Mouse (Mus musculus) stomach, embryonic 15.5 days (tissue): ENCODE results near the gene Srl. TPM values are rescaled to one million over a fixed set of nuclear protein-coding genes. Genes with fewer than 3 reads are reported as not detected.

Experiments
- ATAC-seq: fragments of 200-750 bp; cut with Nextera tagmentation; 2 replicates; pipeline ENCODE4 v1.8.0; 2017; ENCODE audit warnings: low read depth, moderate number of reproducible peaks, moderate TSS enrichment; ENCODE audit not compliant: insufficient read depth, low FRiP score
- H3K27ac ChIP-seq: fragments of 300-500 bp; sonication (generic); 2 replicates; pipeline ENCODE4 v1.5.1; 2015; ENCODE audit warnings: mild to moderate bottlenecking, inconsistent platforms
- H3K27me3 ChIP-seq: fragments of 300-500 bp; sonication (generic); replicated peaks from 2 replicates; pipeline ENCODE4 v1.6.1; 2015; ENCODE audit warnings: inconsistent platforms
- H3K36me3 ChIP-seq: fragments of 300-500 bp; sonication (generic); 2 replicates; pipeline ENCODE4 v1.6.1; 2015; ENCODE audit warnings: inconsistent platforms
- H3K4me1 ChIP-seq: fragments of 300-500 bp; sonication (generic); 2 replicates; pipeline ENCODE4 v1.6.1; 2015; ENCODE audit warnings: inconsistent platforms
- H3K4me2 ChIP-seq: fragments of 300-500 bp; sonication (generic); 2 replicates; pipeline ENCODE4 v1.6.1; 2015; ENCODE audit warnings: mild to moderate bottlenecking, inconsistent platforms
- H3K4me3 ChIP-seq: fragments of 300-500 bp; sonication (generic); replicated peaks from 2 replicates; pipeline ENCODE4 v1.5.1; 2015; ENCODE audit warnings: inconsistent platforms
- H3K9ac ChIP-seq: fragments of 300-500 bp; sonication (generic); 2 replicates; pipeline ENCODE4 v1.6.1; 2015; ENCODE audit warnings: inconsistent platforms
- H3K9me3 ChIP-seq: fragments of 300-500 bp; sonication (generic); 2 replicates; pipeline ENCODE4 v1.6.1; 2016; ENCODE audit warnings: inconsistent platforms
- WGBS: fragments of 180-500 bp; shearing (Covaris S2); methylation state at CpG from one replicate; pipeline ENCODE4 v1.1.7; 2015; 5-methylcytosine and 5-hydroxymethylcytosine counted together
- polyA plus RNA-seq: library from polyadenylated mRNA; unstranded; fragments of >200 nt; fragmentation: Nextera tagmentation; extraction: Ambion mirVana; gene quantifications from 2 replicates; pipeline ENCODE4 v1.2.1, GENCODE M21; 2015

The Srl gene
- polyA plus RNA-seq, 1 experiment from 2014 or later = 9.3 TPM

DNA sequence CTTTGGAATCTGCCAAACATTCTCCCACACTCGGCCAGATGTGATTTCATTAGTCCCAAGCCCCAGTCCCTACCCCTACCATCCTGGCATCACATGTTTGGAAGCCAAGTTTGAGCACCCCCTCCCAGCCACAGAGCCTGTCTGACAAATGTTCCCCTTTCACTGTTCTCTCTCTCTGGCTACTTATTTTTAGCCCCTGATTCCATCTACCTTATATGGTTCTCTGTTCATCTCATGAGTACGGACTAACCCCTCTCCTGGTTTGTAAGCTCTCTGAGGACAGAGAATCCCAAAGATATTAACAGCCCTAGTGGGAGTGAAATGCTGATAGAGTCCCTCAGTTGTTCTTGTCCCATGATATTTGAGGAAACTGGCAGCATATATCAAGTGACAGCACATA lies 30.2 kb downstream of the Srl start:
- H3K4me3 ChIP-seq = no peak overlapping the region
- WGBS = 71% methylated on average over 2 of the region's 2 CpGs
- 0 out of 2 replicates have a peak, but pooled peaks cover 13% of the 10 kb centered on the region for H3K4me1 ChIP-seq
- no peaks in the 10 kb centered on the region for H3K9me3 ChIP-seq
- no peak overlapping the region for H3K9ac ChIP-seq
- no peaks in the 10 kb centered on the region for H3K27me3 ChIP-seq
- H3K36me3 ChIP-seq = no peaks in the 10 kb centered on the region
- no peak overlapping the region for H3K27ac ChIP-seq
- ATAC-seq = no peak
- no peak overlapping the region for H3K4me2 ChIP-seq

DNA sequence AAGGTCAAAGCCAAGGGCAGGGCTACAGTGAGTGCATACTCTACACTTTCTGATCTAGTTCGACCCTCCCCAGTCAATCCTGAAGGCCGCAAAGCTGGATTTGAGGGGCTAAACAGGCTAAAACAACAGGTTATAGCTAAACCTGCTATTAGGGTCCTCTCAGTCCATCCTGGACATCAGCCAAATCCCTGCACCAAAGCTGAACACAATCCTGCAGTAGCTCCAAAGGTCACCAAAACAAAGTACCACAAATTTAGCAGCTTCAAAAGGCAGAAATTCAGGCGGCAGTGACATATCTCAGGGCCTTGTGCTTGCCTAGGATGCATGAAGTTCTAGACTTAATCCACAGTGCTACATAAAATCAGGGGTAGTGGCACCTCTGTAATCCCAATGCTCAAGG lies 35.4 kb downstream of the Srl start:
- Histone ChIP-seq H3K27me3 (no peaks in the 10 kb centered on the region), H3K4me3 (no peak overlapping the region), H3K27ac (no peak overlapping the region), H3K9ac (no peak overlapping the region), H3K4me2 (no peak overlapping the region), H3K36me3 (no peaks in the 10 kb centered on the region), H3K4me1 (no peaks in the 10 kb centered on the region), H3K9me3 (no peaks in the 10 kb centered on the region)
- 79% methylated on average over 3 of the region's 3 CpGs for WGBS
- ATAC-seq = no peak

DNA sequence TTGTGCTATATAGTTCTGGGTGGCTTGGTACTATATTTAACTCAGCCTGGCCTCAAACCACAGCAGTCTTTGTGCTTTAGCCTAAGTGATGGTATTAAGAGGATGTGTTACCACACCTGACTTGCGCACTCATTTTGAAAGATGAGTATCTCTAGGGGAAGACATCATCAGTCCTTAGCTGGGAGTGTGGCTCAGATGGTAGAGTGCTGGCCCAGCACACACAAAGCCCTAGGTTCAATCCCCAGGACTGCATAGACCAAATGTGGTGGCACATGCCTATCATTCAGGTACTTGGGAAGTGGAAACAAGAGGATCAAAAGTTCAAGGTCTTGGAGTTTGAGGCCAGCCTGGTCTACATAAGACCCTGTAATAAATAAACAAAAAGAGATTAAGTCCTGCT lies 38.1 kb downstream of the Srl start:
- no peak for ATAC-seq
- H3K4me3 ChIP-seq = no peak overlapping the region
- no peaks in the 10 kb centered on the region for H3K4me1 ChIP-seq
- no peak overlapping the region for H3K4me2 ChIP-seq
- no peaks in the 10 kb centered on the region for H3K36me3 ChIP-seq
- H3K9me3 ChIP-seq = no peaks in the 10 kb centered on the region
- no peaks in the 10 kb centered on the region for H3K27me3 ChIP-seq
- H3K27ac ChIP-seq = no peak overlapping the region
- no peak overlapping the region for H3K9ac ChIP-seq
- 97% methylated on average over 1 of the region's 1 CpGs for WGBS

DNA sequence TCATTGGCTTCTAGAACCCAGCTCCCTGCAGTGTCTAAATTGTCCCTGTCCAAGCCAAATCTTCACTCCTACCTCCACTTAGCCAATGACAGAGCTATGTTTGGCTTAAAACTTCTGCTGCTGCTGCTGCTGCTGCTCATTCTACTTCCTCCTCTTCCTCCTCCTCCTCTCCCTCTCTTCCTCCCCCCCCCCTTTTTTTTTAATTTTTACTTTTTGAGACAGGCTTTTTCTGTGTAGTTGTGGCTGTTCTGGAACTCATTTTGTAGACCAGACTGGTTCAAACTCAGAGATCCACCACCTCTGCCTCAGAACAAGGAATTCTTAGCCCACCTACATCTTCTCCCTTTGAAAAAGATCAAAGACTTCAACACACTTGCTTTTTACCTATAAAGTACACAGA lies 39.0 kb downstream of the Srl start:
- Histone ChIP-seq H3K9me3 (no peaks in the 10 kb centered on the region), H3K4me2 (no peak overlapping the region), H3K4me1 (no peaks in the 10 kb centered on the region), H3K27me3 (no peaks in the 10 kb centered on the region), H3K27ac (no peak overlapping the region), H3K9ac (no peak overlapping the region), H3K36me3 (no peaks in the 10 kb centered on the region), H3K4me3 (no peak overlapping the region)
- no peak for ATAC-seq

DNA sequence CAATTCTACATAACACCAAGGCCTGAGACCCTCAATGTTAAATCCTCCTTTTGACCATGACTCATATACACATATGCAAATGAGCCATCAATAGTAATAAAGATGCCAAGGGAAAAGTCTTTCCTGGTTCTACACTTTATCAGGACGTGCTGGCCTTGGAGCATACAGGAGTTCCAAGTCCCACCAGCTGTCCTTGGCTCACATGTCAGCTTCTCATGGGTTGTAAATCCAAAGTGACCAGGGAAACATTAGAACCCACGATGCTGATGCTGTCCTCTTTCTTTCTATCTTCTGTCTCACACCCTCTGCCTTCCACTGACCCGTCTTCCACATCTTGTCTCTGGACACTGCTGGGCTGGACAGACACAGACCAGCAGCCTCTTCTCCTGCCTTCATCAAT lies 39.9 kb downstream of the Srl start:
- Histone ChIP-seq H3K36me3 (no peaks in the 10 kb centered on the region), H3K9me3 (no peaks in the 10 kb centered on the region), H3K9ac (no peak overlapping the region), H3K27me3 (no peaks in the 10 kb centered on the region), H3K4me3 (no peak overlapping the region), H3K27ac (no peak overlapping the region), H3K4me1 (no peaks in the 10 kb centered on the region), H3K4me2 (no peak overlapping the region)
- ATAC-seq = no peak
- 80% methylated on average over 3 of the region's 3 CpGs for WGBS

DNA sequence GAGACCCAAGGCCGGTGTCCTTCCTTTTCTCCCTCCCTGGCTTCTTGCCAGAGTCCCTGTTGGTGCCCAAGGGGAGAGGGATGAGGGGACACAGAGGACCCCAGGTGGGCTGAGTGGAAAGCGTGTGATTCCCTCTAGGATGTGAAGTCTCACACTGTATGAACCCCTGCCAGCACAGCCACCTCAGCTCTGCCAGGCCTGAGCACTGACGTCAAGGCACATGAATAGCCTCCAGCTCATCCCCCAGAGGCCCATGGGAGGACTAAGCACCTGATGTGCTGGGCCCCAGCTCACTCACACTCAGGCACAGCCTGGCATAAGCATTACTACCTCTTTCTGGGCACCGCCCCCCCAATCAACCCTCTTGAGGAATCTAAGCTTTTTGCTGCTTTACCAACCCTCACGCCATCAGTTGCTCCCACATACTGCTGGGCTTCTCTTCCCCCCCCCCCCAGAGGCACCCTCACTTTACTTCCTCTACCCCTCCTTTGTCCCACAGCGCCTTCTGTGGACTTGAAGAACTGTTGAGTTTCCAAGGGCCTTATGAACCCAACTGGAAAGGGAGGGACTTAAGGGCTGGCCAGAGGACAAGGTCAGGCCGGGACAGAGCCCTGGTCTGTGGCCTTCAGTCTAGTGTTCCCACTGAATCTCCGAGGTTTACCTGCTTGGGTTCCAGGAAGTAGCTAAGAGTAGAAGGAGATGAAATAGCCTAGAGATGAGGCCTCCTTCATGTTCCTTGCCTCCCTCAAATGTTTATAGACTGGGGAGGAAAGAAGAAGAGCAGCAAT lies 40.8 kb downstream of the Srl start:
- Histone ChIP-seq H3K27me3 (no peaks in the 10 kb centered on the region), H3K4me2 (no peak overlapping the region), H3K36me3 (no peaks in the 10 kb centered on the region), H3K4me1 (no peaks in the 10 kb centered on the region), H3K9me3 (no peaks in the 10 kb centered on the region), H3K4me3 (no peak overlapping the region), H3K27ac (no peak overlapping the region), H3K9ac (no peak overlapping the region)
- 84% methylated on average over 8 of the region's 8 CpGs for WGBS
- ATAC-seq = 0 out of 2 replicates have a peak, but pooled peaks have one; percentile 32

DNA sequence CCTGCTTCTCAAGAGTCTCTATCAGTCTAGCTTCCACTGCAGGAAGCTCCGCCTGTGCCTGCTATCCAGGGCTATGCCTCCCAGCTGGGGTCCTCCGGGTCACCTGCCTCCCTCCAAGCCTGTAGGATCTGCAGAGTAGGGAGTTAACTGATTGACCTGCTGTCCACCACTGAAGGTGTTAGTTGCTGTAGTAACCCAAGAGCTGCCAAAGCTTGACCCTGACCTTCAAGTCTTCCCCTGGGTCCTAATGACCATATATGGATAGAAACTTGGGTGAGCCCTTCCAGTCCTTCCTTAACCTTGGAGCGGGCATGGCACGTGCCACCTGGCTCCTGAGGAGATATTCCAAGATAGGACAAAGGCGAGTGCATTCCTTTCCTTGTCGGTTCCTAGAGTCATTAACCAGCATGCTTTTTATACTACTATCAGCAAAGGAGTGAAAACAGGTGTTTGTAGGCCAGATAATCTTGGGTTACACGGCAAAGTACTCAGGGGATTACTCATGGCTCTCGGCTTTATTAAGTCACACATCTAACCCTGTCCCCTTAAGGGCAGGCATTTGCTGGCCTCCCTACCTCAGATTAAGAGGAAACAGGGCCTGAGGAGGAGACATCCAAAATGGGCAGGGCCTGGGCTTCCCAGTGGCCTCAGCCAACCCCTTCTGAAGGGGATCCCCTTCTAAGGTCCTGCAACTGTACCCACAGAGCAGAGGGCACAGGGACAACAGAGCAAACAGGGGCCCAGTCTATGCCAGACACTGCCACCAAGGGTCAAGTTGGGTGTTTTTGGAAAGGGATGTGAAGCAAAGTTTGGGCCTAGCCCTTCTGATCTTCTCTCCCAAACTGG lies 43.6 kb downstream of the Srl start:
- ATAC-seq = peak; percentile 32
- H3K9ac ChIP-seq = no peak overlapping the region
- no peaks in the 10 kb centered on the region for H3K36me3 ChIP-seq
- H3K4me1 ChIP-seq = no peaks in the 10 kb centered on the region
- no peaks in the 10 kb centered on the region for H3K27me3 ChIP-seq
- no peak overlapping the region for H3K4me2 ChIP-seq
- H3K27ac ChIP-seq = no peak overlapping the region
- no peak overlapping the region for H3K4me3 ChIP-seq
- no peaks in the 10 kb centered on the region for H3K9me3 ChIP-seq
- WGBS = 60% methylated on average over 8 of the region's 8 CpGs

DNA sequence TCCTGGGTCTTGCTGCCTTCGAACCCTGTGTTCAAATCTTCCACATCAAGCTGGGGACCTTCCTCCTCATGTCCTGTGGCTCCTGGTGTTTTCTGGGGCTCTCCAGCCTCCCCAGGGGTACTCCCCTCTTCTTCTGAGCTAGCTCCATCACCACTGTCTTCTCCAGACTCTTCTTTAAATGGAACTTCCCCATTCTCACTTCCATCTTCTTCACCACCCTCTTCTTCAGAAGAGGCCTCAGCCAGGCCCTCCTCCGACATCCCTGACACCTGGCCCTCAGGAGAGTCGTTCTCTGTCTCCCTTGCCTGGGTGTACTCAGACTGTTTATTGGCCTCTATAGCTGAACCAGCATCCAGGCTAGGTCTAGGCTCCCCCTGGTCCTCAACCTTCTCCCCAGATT lies 45.1 kb downstream of the Srl start:
- WGBS = 79% methylated on average over 3 of the region's 3 CpGs

DNA sequence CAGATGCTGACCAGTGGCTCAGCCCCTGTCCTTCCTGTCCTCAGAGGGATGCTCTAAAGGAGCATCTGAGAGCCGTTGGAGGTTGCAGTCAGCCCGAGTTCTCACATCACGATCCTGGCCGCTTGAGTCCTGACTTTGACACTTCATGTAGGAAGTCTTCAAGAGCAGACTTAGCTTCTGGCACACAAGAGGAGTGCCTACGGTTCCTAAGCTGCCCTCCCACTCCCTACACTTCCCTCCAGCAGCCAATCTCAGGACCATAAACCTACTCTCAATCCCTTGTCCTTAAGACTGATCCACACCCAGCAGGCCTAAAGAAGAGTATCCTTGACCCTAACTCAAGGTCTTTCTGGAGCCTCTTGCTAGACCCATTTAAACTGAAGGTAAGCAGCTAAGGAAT lies 45.8 kb downstream of the Srl start:
- Histone ChIP-seq H3K9ac (no peak overlapping the region), H3K27me3 (no peaks in the 10 kb centered on the region), H3K4me3 (no peak overlapping the region), H3K36me3 (no peaks in the 10 kb centered on the region), H3K4me1 (no peaks in the 10 kb centered on the region), H3K9me3 (no peaks in the 10 kb centered on the region), H3K27ac (no peak overlapping the region), H3K4me2 (no peak overlapping the region)
- 77% methylated on average over 5 of the region's 5 CpGs for WGBS
- ATAC-seq = no peak

More for the DNA sequence above, 45.1 kb downstream of the Srl start:
- H3K9ac ChIP-seq = no peak overlapping the region
- H3K4me2 ChIP-seq = no peak overlapping the region
- no peak for ATAC-seq
- H3K27me3 ChIP-seq = no peaks in the 10 kb centered on the region
- H3K27ac ChIP-seq = no peak overlapping the region
- no peaks in the 10 kb centered on the region for H3K4me1 ChIP-seq
- H3K36me3 ChIP-seq = no peaks in the 10 kb centered on the region
- H3K4me3 ChIP-seq = no peak overlapping the region
- no peaks in the 10 kb centered on the region for H3K9me3 ChIP-seq

DNA sequence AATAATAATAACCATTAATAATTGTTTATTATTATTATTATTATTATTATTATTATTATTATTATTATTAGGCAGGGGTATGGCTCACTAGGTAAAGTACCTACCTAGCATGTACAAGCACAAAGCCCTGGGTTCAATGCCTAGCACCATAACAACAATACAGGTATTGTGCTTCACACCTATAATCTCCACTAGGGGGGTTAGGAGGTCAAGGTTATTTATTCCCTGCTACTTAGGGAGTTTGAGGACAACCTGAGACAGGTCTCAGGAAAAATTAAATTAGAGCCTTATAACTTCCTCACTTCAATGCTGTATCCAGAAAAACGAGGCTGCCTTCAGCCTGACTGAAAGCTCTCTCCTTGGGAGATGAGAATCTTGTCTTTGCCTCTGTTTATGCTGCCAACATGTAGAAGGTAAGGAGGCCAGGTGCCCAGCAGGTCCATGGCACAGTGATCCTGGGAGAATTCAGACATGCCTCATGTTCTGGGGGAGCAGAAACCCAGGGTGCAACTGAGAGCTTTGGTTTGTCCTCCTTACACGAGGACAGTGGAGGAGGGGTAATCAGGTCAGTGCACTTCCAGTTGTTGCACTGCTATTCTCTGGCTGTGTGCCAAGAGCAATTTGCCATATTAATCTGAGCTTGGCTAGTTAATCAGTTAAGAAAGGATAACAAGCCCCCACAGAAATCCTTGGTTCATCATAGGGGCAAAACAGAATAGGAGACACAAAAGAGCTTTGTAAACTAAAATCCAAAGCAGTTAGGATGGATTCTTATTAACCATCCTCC lies 48.6 kb downstream of the Srl start:
- ATAC-seq = no peak
- H3K4me1 ChIP-seq = no peaks in the 10 kb centered on the region
- no peak overlapping the region for H3K27ac ChIP-seq
- H3K27me3 ChIP-seq = no peaks in the 10 kb centered on the region
- 44% methylated on average over 2 of the region's 2 CpGs for WGBS
- H3K36me3 ChIP-seq = no peaks in the 10 kb centered on the region
- no peak overlapping the region for H3K4me2 ChIP-seq
- H3K4me3 ChIP-seq = no peak overlapping the region
- no peak overlapping the region for H3K9ac ChIP-seq
- H3K9me3 ChIP-seq = no peaks in the 10 kb centered on the region

DNA sequence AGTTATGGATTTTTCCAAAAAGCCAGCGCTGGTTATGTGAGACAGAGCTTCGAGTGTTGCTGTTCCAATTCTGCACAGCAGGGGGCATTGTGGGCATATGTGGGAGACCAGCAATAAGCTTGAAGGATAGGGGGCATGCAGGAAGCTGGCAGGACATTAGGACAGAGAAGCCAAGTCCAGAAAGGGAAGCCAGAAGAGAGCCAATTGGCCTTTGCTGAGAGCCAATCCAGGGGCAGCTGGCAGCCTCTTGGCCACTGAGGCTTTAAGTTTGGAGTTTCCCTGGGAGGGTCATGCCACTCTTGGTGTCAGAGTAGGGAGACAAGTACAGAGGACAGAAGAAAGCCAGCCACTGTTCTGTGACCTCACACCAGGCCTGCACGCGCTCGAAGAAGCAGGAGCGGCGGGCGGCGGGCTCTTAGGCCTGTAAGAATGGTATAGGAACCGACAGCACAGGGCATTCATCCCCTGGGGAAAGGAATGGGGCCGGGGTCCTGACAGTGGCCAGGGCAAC lies 52.4 kb downstream of the Srl start:
- Histone ChIP-seq H3K27me3 (no peaks in the 10 kb centered on the region), H3K27ac (0 out of 2 replicates have a peak overlapping the region, but pooled peaks have one; percentile 42), H3K4me2 (no peak overlapping the region), H3K36me3 (no peaks in the 10 kb centered on the region), H3K4me3 (no peak overlapping the region), H3K9ac (no peak overlapping the region), H3K4me1 (no peaks in the 10 kb centered on the region), H3K9me3 (no peaks in the 10 kb centered on the region)
- peak; percentile 78 for ATAC-seq
- WGBS = 70% methylated on average over 11 of the region's 11 CpGs
